Mouse (Mus musculus): ENCODE data around the gene Prcc. TPM values are rescaled to one million over a fixed set of nuclear protein-coding genes. Genes with fewer than 3 reads are reported as not detected.
A peak's percentile ranks its signal among the peaks of the same experiment; 100 is the strongest.
"Not testable (repeated sequence)": the region's sequence is repeated elsewhere in the genome, so short reads cannot be mapped to it uniquely, and the experiment has no call there.

Gene Prcc
- polyA plus RNA-seq, 1 experiment from 2014 or later, result 16.1 TPM

GRCm38 (mm10) chr3:87846186-87846585 lies 39.2 kb downstream of the Prcc start:
- Histone ChIP-seq H3K4me3 (ENCODE audit: low read depth, low read length) (no peak overlapping the region), H3K4me1 (ENCODE audit: control insufficient read depth, insufficient read depth, low read length) (no peaks in the 10 kb centered on the region), H3K36me3 (ENCODE audit: control insufficient read depth, insufficient read depth, low read length) (no peaks in the 10 kb centered on the region), H3K9ac (ENCODE audit: low read length) (no peak overlapping the region), H3K9me3 (replicated peaks; ENCODE audit: control insufficient read depth, low read length) (no peaks in the 10 kb centered on the region), H3K4me2 (ENCODE audit: low read length) (no peak overlapping the region), H3K27me3 (replicated peaks; ENCODE audit: control insufficient read depth, insufficient read depth, low read length) (no peaks in the 10 kb centered on the region), H3K27ac (ENCODE audit: low read depth, low read length) (no peak overlapping the region)
- 64% methylated on average over 4 of the region's 4 CpGs for WGBS
- ATAC-seq, result no peak
- no peak for DNase-seq (ENCODE audit: low spot score)

DNA sequence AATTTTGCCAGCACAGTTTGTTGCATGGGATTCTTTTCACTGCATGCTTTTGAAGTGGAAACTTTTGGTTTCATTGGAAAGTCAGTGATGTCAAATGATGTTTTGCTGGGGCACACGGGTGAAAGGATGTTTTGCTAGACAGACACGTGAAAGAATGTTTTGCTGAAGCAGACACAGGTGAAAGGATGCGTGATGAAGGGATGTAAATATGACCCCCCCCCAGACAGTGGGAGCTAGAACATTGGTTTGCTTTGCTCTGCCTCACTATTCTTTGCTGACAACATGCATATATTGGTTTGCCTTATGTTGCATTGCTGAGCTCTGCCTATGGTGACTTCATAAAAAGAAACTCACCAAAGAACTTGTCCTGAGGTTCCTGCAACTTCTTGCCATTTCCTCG lies 40.4 kb downstream of the Prcc start:
- 83% methylated on average over 4 of the region's 4 CpGs for WGBS
- no peaks in the 10 kb centered on the region for H3K9me3 ChIP-seq (replicated peaks; ENCODE audit: control insufficient read depth, low read length)
- H3K4me2 ChIP-seq (ENCODE audit: low read length), result no peak overlapping the region
- DNase-seq (ENCODE audit: low spot score) (no peak), ATAC-seq (no peak)
- no peaks in the 10 kb centered on the region for H3K4me1 ChIP-seq (ENCODE audit: control insufficient read depth, insufficient read depth, low read length)
- H3K27ac ChIP-seq (ENCODE audit: low read depth, low read length), result no peak overlapping the region
- H3K4me3 ChIP-seq (ENCODE audit: low read depth, low read length), result no peak overlapping the region
- no peaks in the 10 kb centered on the region for H3K36me3 ChIP-seq (ENCODE audit: control insufficient read depth, insufficient read depth, low read length)
- H3K27me3 ChIP-seq (replicated peaks; ENCODE audit: control insufficient read depth, insufficient read depth, low read length), result no peaks in the 10 kb centered on the region
- H3K9ac ChIP-seq (ENCODE audit: low read length), result no peak overlapping the region

DNA sequence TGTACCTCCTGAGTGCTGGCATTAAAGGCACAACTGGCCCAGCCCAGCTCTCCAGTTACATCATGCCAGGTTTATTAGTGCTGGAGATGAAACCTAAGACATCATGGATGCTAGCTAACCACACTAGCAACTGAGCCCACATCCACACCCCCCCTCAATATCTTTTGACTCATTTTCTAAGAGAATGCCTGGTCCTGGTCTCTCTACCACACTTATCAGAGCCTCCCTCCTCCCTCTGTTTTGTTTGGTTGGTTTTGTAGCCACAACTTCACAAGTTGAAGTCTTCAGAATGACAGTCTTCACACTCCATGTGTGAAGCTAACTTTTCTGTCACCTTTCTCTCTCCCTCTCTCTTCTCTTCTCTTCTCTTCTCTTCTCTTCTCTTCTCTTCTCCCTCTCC lies 44.5 kb downstream of the Prcc start:
- Histone ChIP-seq H3K9ac (ENCODE audit: low read length) (no peak overlapping the region), H3K4me3 (ENCODE audit: low read depth, low read length) (no peak overlapping the region), H3K36me3 (ENCODE audit: control insufficient read depth, insufficient read depth, low read length) (no peaks in the 10 kb centered on the region), H3K4me2 (ENCODE audit: low read length) (no peak overlapping the region), H3K9me3 (replicated peaks; ENCODE audit: control insufficient read depth, low read length) (no peaks in the 10 kb centered on the region), H3K27me3 (replicated peaks; ENCODE audit: control insufficient read depth, insufficient read depth, low read length) (no peaks in the 10 kb centered on the region), H3K4me1 (ENCODE audit: control insufficient read depth, insufficient read depth, low read length) (no peaks in the 10 kb centered on the region), H3K27ac (ENCODE audit: low read depth, low read length) (no peak overlapping the region)
- ATAC-seq (no peak), DNase-seq (ENCODE audit: low spot score) (no peak)

GRCm38 (mm10) chr3:87838622-87839021 lies 46.8 kb downstream of the Prcc start:
- 2% methylated on average over 4 of the region's 4 CpGs for WGBS
- H3K9me3 ChIP-seq (replicated peaks; ENCODE audit: control insufficient read depth, low read length), result no peaks in the 10 kb centered on the region
- no peak overlapping the region for H3K4me3 ChIP-seq (ENCODE audit: low read depth, low read length)
- H3K4me1 ChIP-seq (ENCODE audit: control insufficient read depth, insufficient read depth, low read length), result no peaks in the 10 kb centered on the region
- no peak overlapping the region for H3K27ac ChIP-seq (ENCODE audit: low read depth, low read length)
- H3K4me2 ChIP-seq (ENCODE audit: low read length), result no peak overlapping the region
- ATAC-seq (0 out of 2 replicates have a peak, but pooled peaks have one; percentile 32), DNase-seq (ENCODE audit: low spot score) (peak; percentile 83)
- no peaks in the 10 kb centered on the region for H3K27me3 ChIP-seq (replicated peaks; ENCODE audit: control insufficient read depth, insufficient read depth, low read length)
- no peaks in the 10 kb centered on the region for H3K36me3 ChIP-seq (ENCODE audit: control insufficient read depth, insufficient read depth, low read length)
- H3K9ac ChIP-seq (ENCODE audit: low read length), result 0 out of 2 replicates have a peak overlapping the region, but pooled peaks have one; percentile 17

DNA sequence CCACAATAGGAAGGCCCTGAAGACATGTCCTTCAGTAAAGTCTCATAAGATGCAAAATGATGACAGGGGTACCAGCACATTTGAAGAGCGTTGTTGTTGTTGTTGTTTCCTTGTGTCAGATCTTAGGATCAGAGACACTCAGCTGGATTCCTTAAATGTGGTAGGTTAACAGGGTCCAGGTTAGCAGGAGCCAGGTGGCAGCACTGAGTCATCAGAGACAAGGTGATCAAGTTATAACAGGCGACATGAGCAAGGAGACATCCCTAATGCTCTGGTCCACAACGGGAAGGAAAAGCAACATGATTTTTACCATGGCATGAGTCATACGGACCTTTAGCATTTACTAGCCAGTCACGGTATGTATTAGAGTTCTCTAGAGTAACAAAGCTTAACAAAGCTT lies 51.9 kb downstream of the Prcc start:
- WGBS, result 65% methylated on average over 5 of the region's 5 CpGs
- H3K4me3 ChIP-seq (ENCODE audit: low read depth, low read length), result no peak overlapping the region
- no peak overlapping the region for H3K27ac ChIP-seq (ENCODE audit: low read depth, low read length)
- no peak for DNase-seq (ENCODE audit: low spot score)
- H3K4me1 ChIP-seq (ENCODE audit: control insufficient read depth, insufficient read depth, low read length), result no peaks in the 10 kb centered on the region
- no peaks in the 10 kb centered on the region for H3K36me3 ChIP-seq (ENCODE audit: control insufficient read depth, insufficient read depth, low read length)
- no peak overlapping the region for H3K4me2 ChIP-seq (ENCODE audit: low read length)
- no peaks in the 10 kb centered on the region for H3K27me3 ChIP-seq (replicated peaks; ENCODE audit: control insufficient read depth, insufficient read depth, low read length)
- no peaks in the 10 kb centered on the region for H3K9me3 ChIP-seq (replicated peaks; ENCODE audit: control insufficient read depth, low read length)
- ATAC-seq, result no peak
- no peak overlapping the region for H3K9ac ChIP-seq (ENCODE audit: low read length)

GRCm38 (mm10) chr3:87832109-87832859 lies 53.1 kb downstream of the Prcc start:
- DNase-seq (ENCODE audit: low spot score), result no peak
- H3K4me2 ChIP-seq (ENCODE audit: low read length), result no peak overlapping the region
- no peaks in the 10 kb centered on the region for H3K36me3 ChIP-seq (ENCODE audit: control insufficient read depth, insufficient read depth, low read length)
- no peak overlapping the region for H3K9ac ChIP-seq (ENCODE audit: low read length)
- no peaks in the 10 kb centered on the region for H3K4me1 ChIP-seq (ENCODE audit: control insufficient read depth, insufficient read depth, low read length)
- WGBS, result 84% methylated on average over 7 of the region's 7 CpGs
- no peaks in the 10 kb centered on the region for H3K27me3 ChIP-seq (replicated peaks; ENCODE audit: control insufficient read depth, insufficient read depth, low read length)
- no peak overlapping the region for H3K27ac ChIP-seq (ENCODE audit: low read depth, low read length)
- no peak for ATAC-seq
- no peak overlapping the region for H3K4me3 ChIP-seq (ENCODE audit: low read depth, low read length)
- no peaks in the 10 kb centered on the region for H3K9me3 ChIP-seq (replicated peaks; ENCODE audit: control insufficient read depth, low read length)

- H3K9me3 ChIP-seq (replicated peaks; ENCODE audit: control insufficient read depth, low read length), result no peaks in the 10 kb centered on the region
- no peak for ATAC-seq
- WGBS, result 57% methylated on average over 10 of the region's 10 CpGs
Observed at GRCm38 (mm10) chr3:87829025-87829424, 56.4 kb downstream of the Prcc start.

GRCm38 (mm10) chr3:87828435-87828834 lies 57.0 kb downstream of the Prcc start:
- Histone ChIP-seq H3K4me1 (ENCODE audit: control insufficient read depth, insufficient read depth, low read length) (no peaks in the 10 kb centered on the region), H3K9ac (ENCODE audit: low read length) (no peak overlapping the region), H3K36me3 (ENCODE audit: control insufficient read depth, insufficient read depth, low read length) (no peaks in the 10 kb centered on the region), H3K27me3 (replicated peaks; ENCODE audit: control insufficient read depth, insufficient read depth, low read length) (no peaks in the 10 kb centered on the region), H3K27ac (ENCODE audit: low read depth, low read length) (no peak overlapping the region), H3K4me2 (ENCODE audit: low read length) (no peak overlapping the region), H3K4me3 (ENCODE audit: low read depth, low read length) (no peak overlapping the region), H3K9me3 (replicated peaks; ENCODE audit: control insufficient read depth, low read length) (no peaks in the 10 kb centered on the region)
- DNase-seq (ENCODE audit: low spot score) (no peak), ATAC-seq (no peak)
- 43% methylated on average over 4 of the region's 4 CpGs for WGBS

More at GRCm38 (mm10) chr3:87829025-87829424, 56.4 kb downstream of the Prcc start:
- H3K9ac ChIP-seq (ENCODE audit: low read length), result no peak overlapping the region
- H3K4me1 ChIP-seq (ENCODE audit: control insufficient read depth, insufficient read depth, low read length), result no peaks in the 10 kb centered on the region
- H3K36me3 ChIP-seq (ENCODE audit: control insufficient read depth, insufficient read depth, low read length), result no peaks in the 10 kb centered on the region
- no peaks in the 10 kb centered on the region for H3K27me3 ChIP-seq (replicated peaks; ENCODE audit: control insufficient read depth, insufficient read depth, low read length)
- H3K4me3 ChIP-seq (ENCODE audit: low read depth, low read length), result no peak overlapping the region
- no peak overlapping the region for H3K27ac ChIP-seq (ENCODE audit: low read depth, low read length)
- no peak for DNase-seq (ENCODE audit: low spot score)
- no peak overlapping the region for H3K4me2 ChIP-seq (ENCODE audit: low read length)

- not testable (repeated sequence) for H3K4me2 ChIP-seq (ENCODE audit: low read length); H3K4me3 ChIP-seq (ENCODE audit: low read depth, low read length); DNase-seq (ENCODE audit: low spot score); H3K27ac ChIP-seq (ENCODE audit: low read depth, low read length); ATAC-seq; H3K36me3 ChIP-seq (ENCODE audit: control insufficient read depth, insufficient read depth, low read length); H3K9ac ChIP-seq (ENCODE audit: low read length); H3K27me3 ChIP-seq (replicated peaks; ENCODE audit: control insufficient read depth, insufficient read depth, low read length); H3K9me3 ChIP-seq (replicated peaks; ENCODE audit: control insufficient read depth, low read length); H3K4me1 ChIP-seq (ENCODE audit: control insufficient read depth, insufficient read depth, low read length)
- 94% methylated on average over 1 of the region's 1 CpGs for WGBS
Observed at GRCm38 (mm10) chr3:87824206-87824605, 61.2 kb downstream of the Prcc start, which contains the start of gene Pear1. TSS of gene Pear1 (minus strand) at chr3:87824306.

Data from forebrain, embryonic 14.5 days (tissue).